Mouse (Mus musculus): ENCODE data around the gene Nup210. TPM values are rescaled to one million over a fixed set of nuclear protein-coding genes. Genes with fewer than 3 reads are reported as not detected.

The Nup210 gene
- polyA plus RNA-seq, 1 experiment = not detected

GRCm38 (mm10) chr6:91152892-91153548 lies 36.4 kb upstream of the Nup210 start:
- Histone ChIP-seq H3ac (ENCODE audit: control insufficient read depth, insufficient read length, low read depth) (no peak overlapping the region), H3K4me3 (ENCODE audit: insufficient read depth, poor library complexity, severe bottlenecking) (no peak overlapping the region), H3K27me3 (ENCODE audit: control insufficient read depth, insufficient read depth, insufficient read length) (peaks cover 6% of the 10 kb centered on the region), H3K79me2 (ENCODE audit: control insufficient read depth, insufficient read depth) (no peaks in the 10 kb centered on the region), H3K79me3 (ENCODE audit: low read depth) (no peaks in the 10 kb centered on the region), H3K36me3 (ENCODE audit: control insufficient read depth, insufficient read depth) (no peaks in the 10 kb centered on the region)
- TF ChIP-seq MAX (IDR thresholded peaks at IDR 0.05) (no peak), CEBPB (IDR thresholded peaks at IDR 0.05; ENCODE audit: low read depth) (no peak), USF1 (IDR thresholded peaks at IDR 0.05; ENCODE audit: low read depth) (no peak)

- Histone ChIP-seq H3K27me3 (ENCODE audit: control insufficient read depth, insufficient read depth, insufficient read length) (no peaks in the 10 kb centered on the region), H3ac (ENCODE audit: control insufficient read depth, insufficient read length, low read depth) (no peak overlapping the region), H3K36me3 (ENCODE audit: control insufficient read depth, insufficient read depth) (no peaks in the 10 kb centered on the region), H3K79me2 (ENCODE audit: control insufficient read depth, insufficient read depth) (no peaks in the 10 kb centered on the region), H3K79me3 (ENCODE audit: low read depth) (no peaks in the 10 kb centered on the region), H3K4me3 (ENCODE audit: insufficient read depth, poor library complexity, severe bottlenecking) (no peak overlapping the region)
- no peak for TF ChIP-seq CTCF (IDR thresholded peaks at IDR 0.05; ENCODE audit: control insufficient read depth, insufficient read depth, insufficient read length)
- no peak for TF ChIP-seq MYOD1 (IDR thresholded peaks at IDR 0.05; ENCODE audit: control insufficient read depth, insufficient read length, low read depth)
- no peak for TF ChIP-seq MAX (IDR thresholded peaks at IDR 0.05)
- TF ChIP-seq USF1 (IDR thresholded peaks at IDR 0.05; ENCODE audit: low read depth) = no peak
- no peak for TF ChIP-seq FOSL1 (IDR thresholded peaks at IDR 0.05; ENCODE audit: insufficient read depth, low read length, poor library complexity, severe bottlenecking)
- TF ChIP-seq MYOG (IDR thresholded peaks at IDR 0.05; ENCODE audit: control insufficient read depth, extremely low read depth, insufficient read length) = no peak
- no peak for TF ChIP-seq CEBPB (IDR thresholded peaks at IDR 0.05; ENCODE audit: low read depth)
Observed at GRCm38 (mm10) chr6:91147152-91147770, 30.6 kb upstream of the Nup210 start.

- no peaks in the 10 kb centered on the region for H3K79me3 ChIP-seq (ENCODE audit: low read depth)
- no peaks in the 10 kb centered on the region for H3K27me3 ChIP-seq (ENCODE audit: control insufficient read depth, insufficient read depth, insufficient read length)
- no peak overlapping the region for H3ac ChIP-seq (ENCODE audit: control insufficient read depth, insufficient read length, low read depth)
- TF ChIP-seq USF1 (IDR thresholded peaks at IDR 0.05; ENCODE audit: low read depth) = no peak
- no peak for TF ChIP-seq CTCF (IDR thresholded peaks at IDR 0.05; ENCODE audit: control insufficient read depth, insufficient read depth, insufficient read length)
- TF ChIP-seq MYOD1 (IDR thresholded peaks at IDR 0.05; ENCODE audit: control insufficient read depth, insufficient read length, low read depth) = no peak
- no peak for TF ChIP-seq MAX (IDR thresholded peaks at IDR 0.05)
- TF ChIP-seq FOSL1 (IDR thresholded peaks at IDR 0.05; ENCODE audit: insufficient read depth, low read length, poor library complexity, severe bottlenecking) = no peak
- no peak for TF ChIP-seq CEBPB (IDR thresholded peaks at IDR 0.05; ENCODE audit: low read depth)
- no peak for TF ChIP-seq MYOG (IDR thresholded peaks at IDR 0.05; ENCODE audit: control insufficient read depth, extremely low read depth, insufficient read length)
- H3K4me3 ChIP-seq (ENCODE audit: insufficient read depth, poor library complexity, severe bottlenecking) = no peak overlapping the region
- H3K79me2 ChIP-seq (ENCODE audit: control insufficient read depth, insufficient read depth) = no peaks in the 10 kb centered on the region
- H3K36me3 ChIP-seq (ENCODE audit: control insufficient read depth, insufficient read depth) = no peaks in the 10 kb centered on the region
Observed at GRCm38 (mm10) chr6:91146443-91147151, 30.0 kb upstream of the Nup210 start.

DNA sequence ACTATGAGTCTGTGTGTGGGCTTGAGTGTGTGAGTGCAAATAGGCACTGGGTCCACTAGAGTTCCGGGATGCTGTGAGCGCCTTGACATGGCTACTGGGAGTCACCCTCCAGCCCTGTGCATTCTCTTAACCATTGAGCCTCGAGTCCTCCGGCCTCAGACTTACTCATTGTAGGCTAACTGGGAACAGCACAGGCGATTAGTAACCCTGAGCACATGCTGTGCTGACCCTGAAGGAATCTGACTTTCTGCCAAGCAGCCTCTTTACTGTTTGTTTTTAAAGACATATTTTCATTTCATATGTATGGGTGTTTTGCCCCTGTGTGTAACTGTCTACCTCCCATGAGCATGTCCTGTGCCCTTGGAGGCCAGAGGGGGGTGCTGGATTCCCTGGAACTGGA lies 28.9 kb upstream of the Nup210 start:
- TF ChIP-seq CEBPB (IDR thresholded peaks at IDR 0.05; ENCODE audit: low read depth) = no peak
- no peak for TF ChIP-seq FOSL1 (IDR thresholded peaks at IDR 0.05; ENCODE audit: insufficient read depth, low read length, poor library complexity, severe bottlenecking)
- TF ChIP-seq USF1 (IDR thresholded peaks at IDR 0.05; ENCODE audit: low read depth) = no peak
- TF ChIP-seq MYOG (IDR thresholded peaks at IDR 0.05; ENCODE audit: control insufficient read depth, extremely low read depth, insufficient read length) = no peak
- TF ChIP-seq MYOD1 (IDR thresholded peaks at IDR 0.05; ENCODE audit: control insufficient read depth, insufficient read length, low read depth) = no peak
- no peak for TF ChIP-seq CTCF (IDR thresholded peaks at IDR 0.05; ENCODE audit: control insufficient read depth, insufficient read depth, insufficient read length)
- no peak for TF ChIP-seq MAX (IDR thresholded peaks at IDR 0.05)
- Histone ChIP-seq H3K27me3 (ENCODE audit: control insufficient read depth, insufficient read depth, insufficient read length) (no peaks in the 10 kb centered on the region), H3ac (ENCODE audit: control insufficient read depth, insufficient read length, low read depth) (no peak overlapping the region), H3K36me3 (ENCODE audit: control insufficient read depth, insufficient read depth) (no peaks in the 10 kb centered on the region), H3K79me2 (ENCODE audit: control insufficient read depth, insufficient read depth) (no peaks in the 10 kb centered on the region), H3K4me3 (ENCODE audit: insufficient read depth, poor library complexity, severe bottlenecking) (no peak overlapping the region), H3K79me3 (ENCODE audit: low read depth) (no peaks in the 10 kb centered on the region)

DNA sequence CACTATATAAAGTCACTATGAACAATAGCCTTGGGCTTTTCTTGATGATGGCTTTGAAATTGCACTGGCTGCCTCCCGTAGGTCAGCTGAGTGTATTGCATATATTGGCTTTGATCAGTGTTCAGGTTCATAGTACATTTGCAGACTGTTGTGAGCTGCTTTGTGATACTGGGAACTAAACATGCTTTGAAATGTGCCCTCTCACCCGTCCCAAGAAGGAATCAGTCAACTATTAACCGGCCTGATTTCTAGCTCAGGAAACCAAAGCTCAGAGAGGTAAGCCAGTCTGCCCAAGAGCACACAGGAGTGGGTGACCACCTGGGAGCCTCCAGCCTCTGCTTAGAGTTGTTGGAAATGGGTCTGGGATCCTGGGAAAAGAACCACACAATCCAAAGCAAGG lies 28.4 kb upstream of the Nup210 start:
- no peak overlapping the region for H3ac ChIP-seq (ENCODE audit: control insufficient read depth, insufficient read length, low read depth)
- H3K4me3 ChIP-seq (ENCODE audit: insufficient read depth, poor library complexity, severe bottlenecking) = no peak overlapping the region
- H3K36me3 ChIP-seq (ENCODE audit: control insufficient read depth, insufficient read depth) = no peaks in the 10 kb centered on the region
- TF ChIP-seq USF1 (IDR thresholded peaks at IDR 0.05; ENCODE audit: low read depth) (no peak), CEBPB (IDR thresholded peaks at IDR 0.05; ENCODE audit: low read depth) (no peak), FOSL1 (IDR thresholded peaks at IDR 0.05; ENCODE audit: insufficient read depth, low read length, poor library complexity, severe bottlenecking) (no peak), MYOG (IDR thresholded peaks at IDR 0.05; ENCODE audit: control insufficient read depth, extremely low read depth, insufficient read length) (no peak), MAX (IDR thresholded peaks at IDR 0.05) (no peak), CTCF (IDR thresholded peaks at IDR 0.05; ENCODE audit: control insufficient read depth, insufficient read depth, insufficient read length) (no peak)
- H3K79me3 ChIP-seq (ENCODE audit: low read depth) = no peaks in the 10 kb centered on the region
- no peaks in the 10 kb centered on the region for H3K79me2 ChIP-seq (ENCODE audit: control insufficient read depth, insufficient read depth)
- no peaks in the 10 kb centered on the region for H3K27me3 ChIP-seq (ENCODE audit: control insufficient read depth, insufficient read depth, insufficient read length)

Measured in C2C12 (cell line).